Mouse (Mus musculus): ENCODE data around the gene Parvb. TPM values are rescaled to one million over a fixed set of nuclear protein-coding genes. Genes with fewer than 3 reads are reported as not detected.

Gene Parvb
- polyA plus RNA-seq, 1 experiment from 2014 or later, result 6.0 TPM

- Histone ChIP-seq H3K27ac (ENCODE audit: low read depth) (no peak overlapping the region), H3K27me3 (ENCODE audit: insufficient read depth, low read length) (no peaks in the 10 kb centered on the region), H3K9ac (replicated peaks) (no peak overlapping the region), H3K4me3 (ENCODE audit: low read depth, low read length) (no peak overlapping the region), H3K4me2 (ENCODE audit: low read depth, low read length) (no peak overlapping the region), H3K36me3 (replicated peaks; ENCODE audit: insufficient read depth, low read length) (no peaks in the 10 kb centered on the region), H3K9me3 (ENCODE audit: low read length) (no peaks in the 10 kb centered on the region), H3K4me1 (ENCODE audit: insufficient read depth) (peaks cover 7% of the 10 kb centered on the region; the same call in 1 of the 2 replicates)
- TF ChIP-seq CTCF (IDR thresholded peaks at IDR 0.05; ENCODE audit: low read depth), result no peak
- no peak for TF ChIP-seq EP300 (IDR thresholded peaks at IDR 0.05; ENCODE audit: low read depth)
- 26% methylated on average over 5 of the region's 5 CpGs for WGBS (ENCODE audit: insufficient replicate concordance)
- no peak for ATAC-seq
- DNase-seq, result no peak
Observed at GRCm38 (mm10) chr15:84355081-84355480, 123.2 kb downstream of the Parvb start.

DNA sequence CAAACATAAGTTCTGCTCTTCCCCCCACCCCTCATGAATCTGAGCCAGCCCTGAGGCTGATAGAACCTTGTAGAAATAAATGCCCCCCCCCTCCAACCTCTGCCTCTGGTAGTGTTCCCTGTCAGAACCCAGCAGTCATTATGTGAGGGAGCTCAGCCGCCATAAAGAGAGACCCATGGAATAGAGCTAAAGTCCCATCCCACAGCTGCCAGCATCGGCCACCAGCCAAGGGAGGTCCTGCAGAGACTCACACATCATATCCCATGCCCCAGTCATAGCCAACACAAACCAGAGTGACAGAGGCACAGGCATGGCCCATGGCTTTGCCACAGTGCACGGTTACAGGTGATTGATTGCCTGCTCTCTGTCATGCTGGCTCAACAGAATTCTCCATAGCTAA is 132.9 kb downstream of the Parvb start:
- H3K9ac ChIP-seq (replicated peaks), result no peak overlapping the region
- ATAC-seq (no peak), DNase-seq (no peak)
- H3K27me3 ChIP-seq (ENCODE audit: insufficient read depth, low read length), result no peaks in the 10 kb centered on the region
- H3K4me3 ChIP-seq (ENCODE audit: low read depth, low read length), result no peak overlapping the region
- no peaks in the 10 kb centered on the region for H3K36me3 ChIP-seq (replicated peaks; ENCODE audit: insufficient read depth, low read length)
- TF ChIP-seq EP300 (IDR thresholded peaks at IDR 0.05; ENCODE audit: low read depth), result no peak
- no peak for TF ChIP-seq CTCF (IDR thresholded peaks at IDR 0.05; ENCODE audit: low read depth)
- H3K27ac ChIP-seq (ENCODE audit: low read depth), result no peak overlapping the region
- 75% methylated on average over 3 of the region's 3 CpGs for WGBS (ENCODE audit: insufficient replicate concordance)
- H3K4me2 ChIP-seq (ENCODE audit: low read depth, low read length), result no peak overlapping the region
- H3K9me3 ChIP-seq (ENCODE audit: low read length), result peaks cover 3% of the 10 kb centered on the region
- H3K4me1 ChIP-seq (ENCODE audit: insufficient read depth), result no peaks in the 10 kb centered on the region

Other genes with a start within 250 kb of the Parvb start
- not detected in 2 replicates for gene Efcab6, start 166.7 kb upstream of the Parvb start, polyA plus RNA-seq (2015; fragmentation: Nextera tagmentation; extraction: Ambion mirVana)
- 0.06 TPM in 1 of 2 replicates, not detected in the other for gene Sult4a1, start 126.3 kb upstream of the Parvb start, polyA plus RNA-seq (2015; fragmentation: Nextera tagmentation; extraction: Ambion mirVana)
- gene Pnpla5, start 108.9 kb upstream of the Parvb start, polyA plus RNA-seq (2015; fragmentation: Nextera tagmentation; extraction: Ambion mirVana), result 0.05 TPM in 1 of 2 replicates, not detected in the other
- 1.0 and 1.9 TPM in 2 replicates for gene Pnpla3, start 64.2 kb upstream of the Parvb start, polyA plus RNA-seq (2015; fragmentation: Nextera tagmentation; extraction: Ambion mirVana)
- 103 and 105 TPM in 2 replicates for gene Samm50, start 39.8 kb upstream of the Parvb start, polyA plus RNA-seq (2015; fragmentation: Nextera tagmentation; extraction: Ambion mirVana)
- 11.9 and 13.4 TPM in 2 replicates for gene Parvg, start 92.0 kb downstream of the Parvb start, polyA plus RNA-seq (2015; fragmentation: Nextera tagmentation; extraction: Ambion mirVana)
- 0.05 and 0.11 TPM in 2 replicates for gene Shisal1, start 215.1 kb downstream of the Parvb start, polyA plus RNA-seq (2015; fragmentation: Nextera tagmentation; extraction: Ambion mirVana)